Mouse (Mus musculus) lung, embryonic 15.5 days (tissue): Measurements from ENCODE around the gene Wasf3. TPM values are rescaled to one million over a fixed set of nuclear protein-coding genes. Genes with fewer than 3 reads are reported as not detected.

Experiments
- ATAC-seq: fragments of 200-750 bp; cut with Nextera tagmentation; 2 replicates; pipeline ENCODE4 v1.8.0; 2017; ENCODE audit warnings: moderate number of reproducible peaks, borderline replicate concordance; ENCODE audit not compliant: low FRiP score, low TSS enrichment; ENCODE audit errors: extremely low read depth
- H3K27ac ChIP-seq: fragments of 300-500 bp; sonication (generic); 2 replicates; pipeline ENCODE4 v1.5.1; 2015; ENCODE audit warnings: moderate library complexity, mild to moderate bottlenecking, inconsistent platforms
- H3K27me3 ChIP-seq: fragments of 300-500 bp; sonication (generic); 2 replicates; pipeline ENCODE4 v1.6.1; 2015; ENCODE audit warnings: inconsistent platforms
- H3K36me3 ChIP-seq: fragments of 300-500 bp; sonication (generic); 2 replicates; pipeline ENCODE4 v1.6.1; 2015; ENCODE audit warnings: inconsistent platforms
- H3K4me1 ChIP-seq: fragments of 300-500 bp; sonication (generic); 2 replicates; pipeline ENCODE4 v1.6.1; 2015; ENCODE audit warnings: inconsistent platforms
- H3K4me2 ChIP-seq: fragments of 300-500 bp; sonication (generic); 2 replicates; pipeline ENCODE4 v1.6.1; 2015; ENCODE audit warnings: inconsistent platforms, mild to moderate bottlenecking, moderate library complexity
- H3K4me3 ChIP-seq: fragments of 300-500 bp; sonication (generic); 2 replicates; pipeline ENCODE4 v1.5.1; 2015; ENCODE audit warnings: mild to moderate bottlenecking, inconsistent platforms
- H3K9ac ChIP-seq: fragments of 300-500 bp; sonication (generic); 2 replicates; pipeline ENCODE4 v1.6.1; 2015; ENCODE audit warnings: inconsistent platforms
- H3K9me3 ChIP-seq: fragments of 300-500 bp; sonication (generic); 2 replicates; pipeline ENCODE4 v1.6.1; 2016; ENCODE audit warnings: inconsistent platforms
- WGBS: fragments of 180-500 bp; shearing (Covaris S2); methylation state at CpG from one replicate; pipeline ENCODE4 v1.1.7; 2015; 5-methylcytosine and 5-hydroxymethylcytosine counted together
- polyA plus RNA-seq: library from polyadenylated mRNA; unstranded; fragments of >200 nt; fragmentation: Nextera tagmentation; extraction: Ambion mirVana; gene quantifications from 2 replicates; pipeline ENCODE4 v1.2.1, GENCODE M21; 2015

Wasf3 gene
- 0.81 and 1.1 TPM in 2 replicates for polyA plus RNA-seq

DNA sequence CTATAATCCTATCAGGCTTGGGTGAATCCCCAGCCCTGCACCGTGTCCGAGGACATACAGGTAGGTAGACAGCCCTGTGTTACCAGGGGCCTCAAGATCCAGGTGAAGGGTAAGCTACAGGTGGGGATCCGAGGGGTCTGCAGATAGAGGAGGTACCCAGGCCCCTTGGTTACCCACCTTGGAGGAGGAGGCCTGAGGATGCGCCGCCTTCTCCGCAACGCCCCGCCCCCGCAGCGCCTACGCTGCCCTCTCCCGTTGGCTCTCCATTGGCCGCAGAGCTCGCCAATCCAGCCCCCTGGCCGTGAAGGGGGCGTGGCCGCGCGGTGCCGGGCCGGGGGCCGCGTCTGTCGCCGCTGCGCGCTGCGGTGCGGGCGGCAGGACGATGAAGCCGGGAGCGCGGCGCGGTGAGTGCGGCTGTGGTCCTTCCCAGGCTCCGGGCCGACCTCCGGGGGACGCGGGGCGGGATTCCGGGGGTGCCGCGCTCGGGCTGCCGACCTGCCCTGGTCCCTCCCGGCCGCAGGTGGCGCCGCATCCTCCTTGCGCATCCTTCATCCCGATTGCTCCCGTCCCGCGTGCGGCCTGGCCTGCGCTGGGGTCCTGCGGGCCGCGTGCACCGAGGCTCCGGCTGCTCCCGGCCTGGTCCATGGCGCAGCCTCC is at the start of gene Wasf3:
Gene Wasf3, plus strand, starts transcription at position 51 of the 657 bp plus-strand sequence.
- WGBS, result 0% methylated on average over 50 of the region's 66 CpGs
- Histone ChIP-seq H3K4me3 (peak within 1 kb of the TSS; percentile 64), H3K27ac (no peak within 1 kb of the TSS), H3K27me3 (peaks cover 19% of the 10 kb centered on the region), H3K9me3 (no peaks in the 10 kb centered on the region), H3K9ac (peak within 1 kb of the TSS; percentile 36), H3K36me3 (no peaks in the 10 kb centered on the region), H3K4me2 (peak within 1 kb of the TSS; percentile 93), H3K4me1 (peaks cover 8% of the 10 kb centered on the region)
- peak; percentile 94 for ATAC-seq

DNA sequence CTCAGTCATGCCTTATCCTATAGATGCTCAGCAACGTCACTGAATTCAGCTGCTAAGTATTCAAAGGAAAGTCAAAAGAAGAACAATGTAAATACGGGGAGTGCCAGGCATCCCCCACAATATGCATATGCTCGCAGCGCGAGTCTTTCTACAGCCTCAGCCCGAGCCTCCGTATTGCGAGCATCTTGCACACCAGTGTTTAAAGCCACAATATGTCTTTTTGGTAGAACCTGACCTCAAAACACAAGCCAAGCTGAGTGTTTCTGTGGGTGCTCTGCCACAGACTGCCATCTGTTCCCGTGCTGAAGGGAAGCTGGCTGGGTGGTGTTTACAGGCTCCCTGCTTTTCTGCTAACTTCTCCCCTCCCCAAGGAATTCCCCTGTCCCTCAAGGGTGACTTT is 46.7 kb upstream of the Wasf3 start:
- H3K4me1 ChIP-seq, result no peaks in the 10 kb centered on the region
- ATAC-seq, result no peak
- H3K4me3 ChIP-seq, result no peak overlapping the region
- no peak overlapping the region for H3K27ac ChIP-seq
- no peaks in the 10 kb centered on the region for H3K36me3 ChIP-seq
- no peaks in the 10 kb centered on the region for H3K9me3 ChIP-seq
- H3K27me3 ChIP-seq, result no peaks in the 10 kb centered on the region
- no peak overlapping the region for H3K9ac ChIP-seq
- H3K4me2 ChIP-seq, result no peak overlapping the region
- 56% methylated on average over 9 of the region's 9 CpGs for WGBS

DNA sequence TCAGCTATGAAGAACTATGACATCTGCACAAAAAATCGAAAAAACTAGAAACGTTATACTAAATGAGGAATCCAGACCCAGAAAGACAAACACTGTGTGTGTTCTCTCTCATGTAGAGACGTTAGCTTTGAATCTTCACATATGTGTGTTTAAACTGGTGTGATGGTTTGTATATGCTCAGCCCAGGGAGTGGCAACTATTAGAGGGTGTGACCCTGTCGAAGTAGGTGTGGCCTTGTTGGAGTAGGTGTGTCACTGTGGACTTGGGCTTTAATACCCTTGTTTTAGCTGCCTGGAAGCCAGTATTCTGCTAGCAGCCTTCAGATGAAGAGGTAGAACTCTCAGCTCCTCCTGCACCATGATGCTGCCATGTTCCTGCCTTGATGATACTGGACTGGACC is 44.7 kb upstream of the Wasf3 start:
- 72% methylated on average over 4 of the region's 4 CpGs for WGBS
- Histone ChIP-seq H3K4me1 (no peaks in the 10 kb centered on the region), H3K27me3 (no peaks in the 10 kb centered on the region), H3K9me3 (no peaks in the 10 kb centered on the region), H3K27ac (no peak overlapping the region), H3K4me3 (no peak overlapping the region), H3K9ac (no peak overlapping the region), H3K4me2 (no peak overlapping the region), H3K36me3 (no peaks in the 10 kb centered on the region)
- ATAC-seq, result no peak

DNA sequence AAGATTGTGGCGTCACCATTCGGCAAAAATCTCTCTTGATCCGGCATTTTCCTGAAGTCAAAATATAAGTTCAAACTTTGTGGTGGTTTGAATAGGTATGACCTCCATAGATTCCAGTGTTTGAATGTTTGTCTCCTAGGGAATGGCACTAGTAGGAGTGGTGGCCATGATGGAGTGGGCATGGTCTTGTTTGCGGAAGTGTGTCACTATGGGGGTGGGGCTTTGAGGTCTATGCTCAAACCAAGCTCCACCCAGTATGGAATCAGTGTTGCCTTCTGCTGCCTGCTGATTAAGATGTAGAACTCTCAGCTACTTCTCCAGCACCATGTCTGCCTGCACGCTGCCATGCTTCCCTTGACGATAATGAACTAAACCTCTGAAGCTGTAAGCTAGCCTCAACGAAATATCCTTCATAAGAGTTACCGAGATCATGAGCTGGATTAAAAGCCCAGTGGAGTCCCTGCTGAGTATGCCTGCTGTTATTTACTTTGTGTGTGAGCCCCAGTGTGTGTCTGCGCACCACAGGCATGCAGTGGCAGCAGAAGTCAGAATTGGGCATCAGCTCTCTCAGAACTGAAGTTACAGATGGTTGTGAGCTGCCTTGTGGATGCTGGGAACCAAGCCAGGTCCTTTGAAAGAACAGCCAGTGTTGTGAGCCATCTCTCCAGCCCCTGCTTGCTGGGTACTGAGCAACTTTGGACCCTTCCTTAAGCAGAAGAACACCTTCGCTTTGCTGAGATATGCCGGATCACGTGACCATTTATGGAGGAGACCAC is 39.7 kb upstream of the Wasf3 start:
- 86% methylated on average over 12 of the region's 12 CpGs for WGBS

DNA sequence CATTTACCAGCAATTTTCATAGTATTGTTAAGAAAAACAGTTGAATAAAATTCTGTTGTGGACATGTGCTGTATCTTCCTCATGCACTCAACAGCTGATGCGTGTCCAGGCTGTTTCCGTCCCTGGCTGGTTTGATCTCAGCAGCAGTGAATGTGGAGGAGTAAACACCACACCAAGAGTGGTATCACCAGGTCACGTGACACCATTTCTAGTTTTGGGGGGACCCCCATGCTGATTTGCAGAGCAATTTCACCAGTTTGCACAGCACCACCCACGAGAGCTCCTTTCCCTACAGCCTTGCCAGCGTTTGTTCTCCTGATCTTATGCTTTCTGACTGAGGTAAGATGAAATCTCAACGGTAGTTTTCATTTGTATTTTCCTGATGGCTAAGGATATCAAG is 37.7 kb upstream of the Wasf3 start:
- Histone ChIP-seq H3K9ac (no peak overlapping the region), H3K27me3 (no peaks in the 10 kb centered on the region), H3K4me2 (no peak overlapping the region), H3K4me1 (no peaks in the 10 kb centered on the region), H3K27ac (no peak overlapping the region), H3K4me3 (no peak overlapping the region), H3K36me3 (no peaks in the 10 kb centered on the region), H3K9me3 (no peaks in the 10 kb centered on the region)
- 68% methylated on average over 6 of the region's 6 CpGs for WGBS
- ATAC-seq, result no peak

More for the DNA sequence above, 39.7 kb upstream of the Wasf3 start:
- Histone ChIP-seq H3K4me2 (no peak overlapping the region), H3K4me3 (no peak overlapping the region), H3K9ac (no peak overlapping the region), H3K27ac (no peak overlapping the region), H3K9me3 (no peaks in the 10 kb centered on the region), H3K36me3 (no peaks in the 10 kb centered on the region), H3K4me1 (no peaks in the 10 kb centered on the region), H3K27me3 (no peaks in the 10 kb centered on the region)
- no peak for ATAC-seq

DNA sequence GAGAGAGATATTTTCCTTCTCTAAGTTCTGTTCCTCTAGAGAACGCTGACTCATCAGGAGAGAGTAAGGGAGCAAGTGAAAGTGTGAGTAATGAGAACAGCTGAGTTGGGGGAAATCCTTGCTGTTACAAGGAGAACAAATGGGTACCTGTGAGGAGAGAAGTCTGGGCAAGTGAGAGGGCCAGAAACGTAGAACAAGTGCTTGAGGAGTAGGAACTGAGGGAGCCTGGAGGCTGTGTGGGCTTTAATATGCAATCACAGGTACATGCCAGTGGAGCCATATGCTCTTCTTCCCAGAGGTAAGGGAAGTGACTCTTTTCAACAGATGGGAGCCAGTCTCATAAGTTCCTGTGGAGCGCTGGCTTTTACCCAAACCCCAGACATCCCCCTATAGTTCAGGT is 35.6 kb upstream of the Wasf3 start:
- Histone ChIP-seq H3K36me3 (no peaks in the 10 kb centered on the region), H3K27me3 (no peaks in the 10 kb centered on the region), H3K27ac (no peak overlapping the region), H3K4me2 (no peak overlapping the region), H3K4me3 (no peak overlapping the region), H3K9me3 (no peaks in the 10 kb centered on the region), H3K4me1 (no peaks in the 10 kb centered on the region), H3K9ac (no peak overlapping the region)
- no peak for ATAC-seq
- WGBS, result 63% methylated on average over 3 of the region's 3 CpGs

DNA sequence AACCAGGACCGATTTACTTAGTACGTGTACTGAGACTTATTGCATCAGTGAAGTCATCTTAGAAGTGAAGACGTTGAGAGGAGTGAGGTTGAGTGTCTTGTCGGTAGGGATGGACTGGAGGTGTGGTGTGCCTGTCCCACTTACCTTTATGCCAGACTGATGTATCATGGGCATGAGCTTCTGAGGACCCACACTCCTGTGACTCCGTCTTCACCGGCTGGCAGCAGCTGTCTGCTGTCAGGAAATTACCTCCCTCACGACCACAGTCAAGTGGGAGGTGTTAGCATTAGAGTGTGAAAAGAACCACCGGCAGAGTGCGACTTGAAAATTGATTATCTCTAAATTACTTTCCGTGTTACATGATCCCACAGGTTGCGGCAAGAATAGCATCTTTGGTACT is 34.0 kb upstream of the Wasf3 start:
- H3K27ac ChIP-seq, result no peak overlapping the region
- WGBS, result 71% methylated on average over 11 of the region's 11 CpGs
- no peaks in the 10 kb centered on the region for H3K36me3 ChIP-seq
- no peak overlapping the region for H3K4me2 ChIP-seq
- no peaks in the 10 kb centered on the region for H3K9me3 ChIP-seq
- H3K4me1 ChIP-seq, result no peaks in the 10 kb centered on the region
- no peak overlapping the region for H3K9ac ChIP-seq
- no peak overlapping the region for H3K4me3 ChIP-seq
- ATAC-seq, result no peak
- H3K27me3 ChIP-seq, result no peaks in the 10 kb centered on the region

DNA sequence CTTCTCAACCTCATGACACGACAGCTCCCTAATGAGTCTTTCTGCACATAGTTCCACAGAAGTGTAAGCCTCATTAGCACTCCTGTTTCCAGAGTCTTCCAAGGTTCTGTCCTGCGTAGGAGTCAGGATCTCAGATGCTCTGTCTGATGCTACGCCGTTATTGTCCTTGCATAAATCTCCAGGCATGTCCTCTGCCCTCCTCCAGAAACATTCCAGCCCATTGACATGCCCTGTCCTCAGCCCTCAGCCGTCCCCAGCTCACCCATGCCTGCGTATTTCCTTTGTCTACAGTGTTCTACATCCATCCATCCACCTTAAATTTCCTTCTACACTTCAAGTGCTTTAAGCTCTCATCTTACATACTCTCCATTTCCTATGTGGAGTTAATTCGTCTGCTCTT is 32.8 kb upstream of the Wasf3 start:
- Histone ChIP-seq H3K4me3 (no peak overlapping the region), H3K27ac (no peak overlapping the region), H3K27me3 (no peaks in the 10 kb centered on the region), H3K4me1 (no peaks in the 10 kb centered on the region), H3K36me3 (no peaks in the 10 kb centered on the region), H3K9ac (no peak overlapping the region), H3K9me3 (no peaks in the 10 kb centered on the region), H3K4me2 (no peak overlapping the region)
- ATAC-seq, result no peak
- WGBS, result 79% methylated on average over 7 of the region's 7 CpGs

DNA sequence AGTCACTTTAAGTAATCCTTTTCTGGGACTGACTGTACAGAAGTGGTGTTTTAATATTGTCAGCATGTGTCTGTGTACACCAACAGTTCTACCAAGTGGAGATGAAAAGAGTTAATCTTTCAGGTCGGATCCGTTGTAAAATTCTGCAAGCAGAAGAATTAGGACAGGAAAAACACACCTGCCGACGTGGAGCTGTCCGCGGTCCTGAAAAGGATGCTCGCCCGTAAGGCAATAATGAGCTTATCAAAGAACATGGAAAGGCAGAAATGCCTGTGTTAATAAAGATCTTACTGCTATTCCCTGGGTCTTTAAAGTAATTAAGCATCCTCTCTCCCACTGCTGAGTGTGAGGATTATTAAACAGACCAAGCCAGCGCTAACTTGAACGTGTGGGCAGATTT is 24.4 kb upstream of the Wasf3 start:
- no peak overlapping the region for H3K27ac ChIP-seq
- H3K9ac ChIP-seq, result no peak overlapping the region
- H3K9me3 ChIP-seq, result no peaks in the 10 kb centered on the region
- ATAC-seq, result no peak
- H3K4me3 ChIP-seq, result no peak overlapping the region
- no peaks in the 10 kb centered on the region for H3K36me3 ChIP-seq
- H3K27me3 ChIP-seq, result no peaks in the 10 kb centered on the region
- 26% methylated on average over 10 of the region's 10 CpGs for WGBS
- H3K4me2 ChIP-seq, result no peak overlapping the region
- H3K4me1 ChIP-seq, result no peaks in the 10 kb centered on the region

DNA sequence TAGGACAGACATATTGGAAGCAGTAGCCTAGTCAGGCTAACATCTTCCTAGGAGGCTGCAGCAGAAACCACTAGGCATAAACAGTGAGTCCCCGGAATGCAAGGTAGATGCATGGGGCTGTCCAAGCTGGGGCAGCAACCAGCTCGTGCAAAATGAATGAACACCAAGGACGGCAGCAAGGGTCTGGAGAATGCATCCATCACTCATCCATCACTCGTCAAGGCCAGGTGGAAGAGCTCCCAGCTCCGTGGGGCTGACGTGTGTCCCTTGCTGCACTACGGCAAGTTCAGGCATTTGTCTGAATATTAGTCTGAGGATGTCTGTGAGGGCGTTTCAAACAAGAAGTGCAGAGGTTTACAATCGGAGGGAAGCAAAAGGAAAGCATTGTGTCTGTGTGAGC is 22.1 kb upstream of the Wasf3 start:
- no peaks in the 10 kb centered on the region for H3K9me3 ChIP-seq
- no peaks in the 10 kb centered on the region for H3K4me1 ChIP-seq
- no peak overlapping the region for H3K4me3 ChIP-seq
- H3K27ac ChIP-seq, result no peak overlapping the region
- H3K27me3 ChIP-seq, result no peaks in the 10 kb centered on the region
- no peak overlapping the region for H3K4me2 ChIP-seq
- H3K36me3 ChIP-seq, result no peaks in the 10 kb centered on the region
- H3K9ac ChIP-seq, result no peak overlapping the region
- ATAC-seq, result no peak
- 77% methylated on average over 9 of the region's 9 CpGs for WGBS

DNA sequence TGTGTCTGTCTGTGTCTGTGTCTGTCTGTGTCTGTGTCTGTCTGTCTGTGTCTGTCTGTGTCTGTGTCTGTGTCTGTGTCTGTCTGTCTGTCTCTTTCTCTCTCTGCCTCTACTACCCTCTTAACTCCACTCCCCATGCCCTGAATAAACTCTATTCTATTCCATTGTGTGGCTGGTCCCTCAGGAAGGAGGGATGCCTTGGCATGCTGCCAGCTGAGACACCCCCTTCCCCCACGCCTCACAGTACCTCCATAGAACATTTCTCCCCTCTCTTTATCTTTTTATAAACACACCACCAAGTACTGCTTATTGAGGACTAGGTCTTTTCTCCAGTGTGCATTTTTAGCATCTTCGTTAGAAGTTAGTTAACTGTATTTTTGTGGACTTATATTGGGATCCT is 16.4 kb upstream of the Wasf3 start:
- WGBS, result 35% methylated on average over 2 of the region's 2 CpGs
- ATAC-seq, result no peak

DNA sequence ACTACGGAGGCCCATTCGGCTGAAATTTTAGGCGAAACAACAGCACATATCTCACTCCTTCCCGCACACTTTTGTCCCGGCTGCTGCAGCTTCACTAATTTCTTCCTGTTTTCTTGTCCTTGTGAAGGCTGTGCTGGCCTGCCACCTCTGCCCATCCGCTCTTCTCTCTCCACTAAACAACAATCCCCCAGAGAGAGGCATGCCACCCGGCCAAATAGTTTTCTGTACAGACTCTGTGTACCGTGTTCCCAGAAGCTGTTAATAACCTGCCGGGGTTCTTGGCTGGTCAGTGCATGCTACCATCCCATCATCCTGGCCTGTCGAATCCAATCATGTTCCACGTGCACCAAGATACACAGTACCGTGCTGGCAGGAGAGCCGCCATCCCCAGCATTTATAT is 15.8 kb upstream of the Wasf3 start:
- ATAC-seq, result no peak
- no peak overlapping the region for H3K9ac ChIP-seq
- H3K27me3 ChIP-seq, result no peaks in the 10 kb centered on the region
- no peak overlapping the region for H3K27ac ChIP-seq
- H3K4me3 ChIP-seq, result no peak overlapping the region
- H3K4me2 ChIP-seq, result no peak overlapping the region
- no peaks in the 10 kb centered on the region for H3K9me3 ChIP-seq
- H3K4me1 ChIP-seq, result no peaks in the 10 kb centered on the region
- H3K36me3 ChIP-seq, result no peaks in the 10 kb centered on the region
- 73% methylated on average over 13 of the region's 13 CpGs for WGBS

More for the DNA sequence above, 16.4 kb upstream of the Wasf3 start:
- no peak overlapping the region for H3K27ac ChIP-seq
- H3K27me3 ChIP-seq, result no peaks in the 10 kb centered on the region
- no peak overlapping the region for H3K9ac ChIP-seq
- no peak overlapping the region for H3K4me3 ChIP-seq
- no peak overlapping the region for H3K4me2 ChIP-seq
- H3K36me3 ChIP-seq, result no peaks in the 10 kb centered on the region
- no peaks in the 10 kb centered on the region for H3K9me3 ChIP-seq
- H3K4me1 ChIP-seq, result no peaks in the 10 kb centered on the region
